Mouse (Mus musculus) liver, embryonic 16.5 days (tissue): ENCODE data around the gene Prl6a1. TPM values are rescaled to one million over a fixed set of nuclear protein-coding genes. Genes with fewer than 3 reads are reported as not detected.

Source experiments
- ATAC-seq: fragments of 200-750 bp; cut with Nextera tagmentation; 2 replicates; pipeline ENCODE4 v1.8.0; 2017; ENCODE audit warnings: low read depth, mild to moderate bottlenecking, moderate number of reproducible peaks, moderate library complexity
- H3K27ac ChIP-seq: fragments of 300-500 bp; sonication (generic); 2 replicates; pipeline ENCODE4 v1.5.1; 2014; ENCODE audit warnings: mild to moderate bottlenecking, low read length
- H3K27me3 ChIP-seq: fragments of 300-500 bp; sonication (generic); 2 replicates; pipeline ENCODE4 v1.6.1; 2014; ENCODE audit warnings: low read depth, low read length, mixed read lengths; ENCODE audit not compliant: control insufficient read depth, insufficient read depth
- H3K36me3 ChIP-seq: fragments of 300-500 bp; sonication (generic); 2 replicates; pipeline ENCODE4 v1.6.1; 2014; ENCODE audit warnings: mild to moderate bottlenecking; ENCODE audit not compliant: control insufficient read depth, insufficient read depth
- H3K4me1 ChIP-seq: fragments of 300-500 bp; sonication (generic); 2 replicates; pipeline ENCODE4 v1.6.1; 2014; ENCODE audit warnings: low read depth, low read length, mixed read lengths; ENCODE audit not compliant: control insufficient read depth
- H3K4me2 ChIP-seq: fragments of 300-500 bp; sonication (generic); 2 replicates; pipeline ENCODE4 v1.6.1; 2014; ENCODE audit warnings: low read depth, low read length, mixed read lengths
- H3K4me3 ChIP-seq: fragments of 300-500 bp; sonication (generic); 2 replicates; pipeline ENCODE4 v1.5.1; 2014; ENCODE audit warnings: low read depth, mild to moderate bottlenecking, low read length
- H3K9ac ChIP-seq: fragments of 300-500 bp; sonication (generic); 2 replicates; pipeline ENCODE4 v1.6.1; 2014; ENCODE audit warnings: low read depth, low read length
- H3K9me3 ChIP-seq: fragments of 300-500 bp; sonication (generic); replicated peaks from 2 replicates; pipeline ENCODE4 v1.6.1; 2016; ENCODE audit warnings: low read length; ENCODE audit not compliant: control insufficient read depth
- WGBS: fragments of 180-500 bp; shearing (Covaris S2); extraction: QIAGEN DNeasy Blood & Tissue Kit; methylation state at CpG from one replicate; pipeline ENCODE4 v1.1.7; 2014; ENCODE audit not compliant: insufficient replicate concordance; 5-methylcytosine and 5-hydroxymethylcytosine counted together
- polyA plus RNA-seq: library from polyadenylated mRNA; unstranded; fragments of >200 nt; fragmentation: Nextera tagmentation; extraction: Ambion mirVana; gene quantifications from 2 replicates; pipeline ENCODE4 v1.2.1, GENCODE M21; 2015

Prl6a1 gene
- not detected in 2 replicates for polyA plus RNA-seq

GRCm38 (mm10) chr13:27312334-27313225 lies at the start of gene Prl6a1:
TSS of gene Prl6a1 (plus strand) at chr13:27312627.
- Histone ChIP-seq H3K4me2 (no peak within 1 kb of the TSS), H3K9ac (no peak within 1 kb of the TSS), H3K4me3 (no peak within 1 kb of the TSS), H3K36me3 (no peaks in the 10 kb centered on the region), H3K27me3 (no peaks in the 10 kb centered on the region), H3K27ac (no peak within 1 kb of the TSS), H3K4me1 (no peaks in the 10 kb centered on the region), H3K9me3 (no peaks in the 10 kb centered on the region)
- WGBS, result 62% methylated on average over 7 of the region's 7 CpGs
- no peak for ATAC-seq

GRCm38 (mm10) chr13:27334989-27335388 lies 22.6 kb downstream of the Prl6a1 start:
- Histone ChIP-seq H3K27me3 (no peaks in the 10 kb centered on the region), H3K9ac (no peak overlapping the region), H3K27ac (no peak overlapping the region), H3K4me1 (no peaks in the 10 kb centered on the region), H3K9me3 (no peaks in the 10 kb centered on the region), H3K4me2 (no peak overlapping the region), H3K4me3 (no peak overlapping the region), H3K36me3 (no peaks in the 10 kb centered on the region)
- no peak for ATAC-seq
- WGBS, result 64% methylated on average over 1 of the region's 1 CpGs

GRCm38 (mm10) chr13:27342733-27343275 lies 30.4 kb downstream of the Prl6a1 start:
- Histone ChIP-seq H3K9me3 (no peaks in the 10 kb centered on the region), H3K4me3 (no peak overlapping the region), H3K27ac (no peak overlapping the region), H3K27me3 (no peaks in the 10 kb centered on the region), H3K4me2 (no peak overlapping the region), H3K36me3 (no peaks in the 10 kb centered on the region), H3K4me1 (no peaks in the 10 kb centered on the region), H3K9ac (no peak overlapping the region)
- WGBS, result 40% methylated on average over 3 of the region's 3 CpGs
- no peak for ATAC-seq

GRCm38 (mm10) chr13:27345373-27345772 lies 32.9 kb downstream of the Prl6a1 start, which contains the start of gene Prl8a2:
TSS of gene Prl8a2 (plus strand) at chr13:27345673.
- Histone ChIP-seq H3K27me3 (no peaks in the 10 kb centered on the region), H3K4me3 (no peak within 1 kb of the TSS), H3K9ac (no peak within 1 kb of the TSS), H3K4me2 (no peak within 1 kb of the TSS), H3K36me3 (no peaks in the 10 kb centered on the region), H3K4me1 (no peaks in the 10 kb centered on the region), H3K9me3 (no peaks in the 10 kb centered on the region), H3K27ac (no peak within 1 kb of the TSS)
- WGBS, result 35% methylated on average over 2 of the region's 2 CpGs
- no peak for ATAC-seq

Other genes starting within 250 kb of the Prl6a1 start
- gene Prl3d1, start 218.4 kb upstream of the Prl6a1 start, polyA plus RNA-seq, result not detected in 2 replicates
- gene Prl3d2, start 190.9 kb upstream of the Prl6a1 start, polyA plus RNA-seq, result not detected in 2 replicates
- gene Prl3d3, start 155.8 kb upstream of the Prl6a1 start, polyA plus RNA-seq, result not detected in 2 replicates
- not detected in 2 replicates for gene Prl3c1, start 116.0 kb upstream of the Prl6a1 start, polyA plus RNA-seq
- not detected in 2 replicates for gene Prl3b1, start 70.8 kb upstream of the Prl6a1 start, polyA plus RNA-seq
- not detected in 2 replicates for gene Prl3a1, start 53.2 kb upstream of the Prl6a1 start, polyA plus RNA-seq
- not detected in 2 replicates for gene Prl8a2, start 33.0 kb downstream of the Prl6a1 start, polyA plus RNA-seq
- not detected in 2 replicates for gene Prl2b1, start 78.2 kb downstream of the Prl6a1 start, polyA plus RNA-seq
- not detected in 2 replicates for gene Prl8a6, start 126.1 kb downstream of the Prl6a1 start, polyA plus RNA-seq
- not detected in 2 replicates for gene Prl8a8, start 200.6 kb downstream of the Prl6a1 start, polyA plus RNA-seq